Mouse (Mus musculus): Measurements from ENCODE around the gene Olfr49.

- TF ChIP-seq POLR2A (IDR thresholded peaks at IDR 0.05; ENCODE audit: borderline replicate concordance, extremely low read depth, insufficient read depth, insufficient read length, poor library complexity, severe bottlenecking) (no peak), CTCF (IDR thresholded peaks at IDR 0.05; ENCODE audit: borderline replicate concordance, extremely low read depth, insufficient read depth, insufficient read length) (no peak)
Measured at GRCm38 (mm10) chr14:54246232-54246631, 38.5 kb downstream of the Olfr49 start.

Measured in brain, embryonic 14.5 days (tissue).